Mouse (Mus musculus) inflammation-experienced regulatory T-cells, adult 6 months (primary cell): ENCODE results near the gene Kng1. TPM values are rescaled to one million over a fixed set of nuclear protein-coding genes. Genes with fewer than 3 reads are reported as not detected.
"Not testable (repeated sequence)": the region's sequence is repeated elsewhere in the genome, so short reads cannot be mapped to it uniquely, and the experiment has no call there.

Source experiments
- ATAC-seq: one replicate; pipeline ENCODE4 v1.8.0; 2017
- polyA plus RNA-seq, 3 experiments: library from polyadenylated mRNA; unstranded; fragments of 100-300 nt; shearing (Covaris generic); gene quantifications; one replicate each; pipeline ENCODE4 v1.2.1; 2017

Gene Kng1
- polyA plus RNA-seq, 3 experiments from 2014 or later = not detected

DNA sequence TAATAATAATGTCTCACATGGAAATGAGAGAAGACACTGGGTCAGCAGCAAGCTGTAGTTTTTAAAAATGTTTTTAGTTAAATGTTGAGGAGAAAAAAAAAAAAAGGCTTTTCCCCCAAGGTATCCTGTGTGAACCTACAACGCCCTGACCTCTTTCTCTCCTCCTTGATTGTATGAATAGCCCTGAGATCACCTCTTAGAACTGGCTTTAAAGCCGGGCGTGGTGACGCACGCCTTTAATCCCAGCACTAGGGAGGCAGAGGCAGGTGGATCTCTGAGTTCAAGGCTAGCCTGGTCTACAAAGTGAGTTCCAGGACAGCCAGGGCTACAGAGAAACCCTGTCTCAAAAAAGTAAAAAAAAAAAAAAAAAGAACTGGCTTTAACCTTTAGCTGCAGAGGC, 37.9 kb downstream of the Kng1 start:
- not testable (repeated sequence) for ATAC-seq

- ATAC-seq = not testable (repeated sequence)
Measured at GRCm38 (mm10) chr16:23096886-23097285, 39.2 kb downstream of the Kng1 start.

GRCm38 (mm10) chr16:23097290-23098104, 39.8 kb downstream of the Kng1 start:
- ATAC-seq = not testable (repeated sequence)

DNA sequence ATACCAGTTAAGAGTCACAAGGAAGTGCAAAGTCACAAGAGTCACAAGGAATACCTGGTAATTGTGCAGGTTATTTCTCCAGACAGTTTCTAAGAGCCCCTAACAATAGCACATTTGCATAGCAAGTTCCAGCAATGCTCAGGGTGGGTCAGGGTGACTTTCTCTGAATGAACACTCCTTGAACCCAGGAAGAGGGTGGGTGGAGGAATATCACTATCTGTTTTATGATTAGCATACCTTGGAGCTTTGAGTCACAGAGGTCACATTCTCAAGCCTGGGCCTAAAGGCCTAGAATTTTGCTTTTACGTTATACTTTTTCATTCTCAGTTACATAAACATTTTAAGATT, 40.4 kb downstream of the Kng1 start:
- ATAC-seq = not testable (repeated sequence)

DNA sequence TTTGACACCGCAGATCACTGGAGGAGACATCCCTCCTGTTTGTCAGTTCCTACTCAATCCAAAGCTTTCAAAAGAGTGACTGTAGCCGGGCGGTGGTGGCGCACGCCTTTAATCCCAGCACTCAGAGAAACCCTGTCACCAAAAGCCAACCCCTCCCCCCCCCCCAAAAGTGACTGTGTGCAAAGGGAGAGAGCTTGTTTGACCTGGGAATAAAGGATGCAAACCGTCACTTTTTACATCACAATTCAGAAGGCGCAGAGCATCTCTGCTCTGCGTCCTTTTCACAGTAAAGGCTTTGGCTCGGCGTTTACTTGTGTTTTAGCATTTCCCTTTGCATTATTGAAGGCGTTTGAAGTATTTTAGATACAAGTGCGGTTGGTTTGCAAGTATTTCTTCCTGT, 42.0 kb downstream of the Kng1 start:
- ATAC-seq = no peak

DNA sequence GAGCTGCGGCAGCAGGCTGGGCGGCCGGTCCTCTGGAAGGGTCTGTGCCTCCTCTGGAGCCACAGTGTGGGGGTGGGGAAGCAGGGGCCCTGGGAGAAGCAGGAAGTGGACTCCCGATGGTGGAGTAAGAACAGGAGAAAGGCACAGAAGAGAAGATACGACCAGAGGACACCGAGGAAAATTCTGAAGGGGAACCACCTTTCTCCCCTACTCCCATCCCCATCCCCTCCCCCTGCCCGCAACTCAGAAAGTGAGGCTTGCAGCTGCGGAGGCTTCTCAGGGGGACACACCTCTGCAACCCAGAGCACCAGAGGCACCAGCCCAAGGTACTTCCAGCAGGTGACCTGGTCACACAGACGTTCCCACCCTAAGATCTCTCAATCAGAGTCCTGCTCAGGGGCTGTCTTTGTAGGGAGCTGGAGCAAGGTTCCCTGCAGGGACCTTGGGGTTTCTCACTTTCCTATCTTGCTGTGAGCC, 42.5 kb downstream of the Kng1 start:
- no peak for ATAC-seq

DNA sequence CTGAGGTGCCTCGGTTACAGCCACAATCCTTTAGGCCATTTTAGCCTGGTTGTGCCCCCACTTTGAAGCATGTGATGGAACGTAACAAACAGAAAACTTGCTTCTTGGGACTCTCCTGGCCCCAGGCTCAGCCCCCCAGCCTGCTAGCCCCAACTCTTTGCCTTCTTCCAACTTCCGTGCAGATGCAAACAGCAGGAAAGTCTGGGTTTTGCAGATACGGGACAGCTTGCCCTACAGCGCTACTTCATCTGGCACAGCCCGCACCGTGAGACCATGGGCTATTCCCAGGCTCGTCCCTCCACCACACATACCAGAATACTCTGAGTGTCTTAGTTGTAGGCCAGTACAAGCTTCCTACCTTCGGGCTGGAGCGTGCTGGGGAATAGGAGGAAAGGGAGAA, 42.9 kb downstream of the Kng1 start:
- no peak for ATAC-seq

GRCm38 (mm10) chr16:23102340-23103037, 44.8 kb downstream of the Kng1 start:
- ATAC-seq = peak; percentile 55

DNA sequence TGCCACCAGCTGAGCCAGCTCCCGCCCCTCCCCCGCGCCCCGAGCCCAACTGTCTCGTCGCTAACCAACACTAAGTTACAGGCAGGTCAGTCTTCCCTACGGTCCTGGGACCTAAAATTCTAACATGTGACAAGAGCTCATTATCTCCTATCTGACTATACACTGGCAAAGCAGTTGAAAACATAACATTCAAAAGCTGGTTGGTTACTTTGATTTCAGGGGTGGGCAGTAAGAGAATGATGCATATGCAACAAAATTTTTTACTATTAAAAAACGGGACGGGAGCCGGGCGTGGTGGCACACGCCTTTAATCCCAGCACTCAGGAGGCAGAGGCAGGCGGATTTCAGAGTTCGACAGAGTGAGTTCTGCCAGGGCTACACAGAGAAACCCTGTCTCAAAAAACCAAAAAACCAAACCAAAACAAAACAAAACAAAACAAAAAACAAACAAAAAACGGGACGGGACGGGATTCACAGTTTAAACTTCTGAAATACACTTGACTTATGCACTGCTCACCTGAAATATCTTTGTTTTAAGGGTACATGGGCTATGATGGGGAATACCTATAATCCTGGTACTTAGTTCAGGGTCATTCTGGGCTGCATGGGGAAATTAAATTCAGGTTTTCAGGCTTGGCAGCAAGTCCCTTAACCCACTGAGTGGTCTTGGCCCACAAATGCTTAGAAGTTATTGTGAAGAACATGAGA, 45.5 kb downstream of the Kng1 start:
- ATAC-seq = no peak

- no peak for ATAC-seq
Measured at GRCm38 (mm10) chr16:23103841-23104240, 46.2 kb downstream of the Kng1 start.

DNA sequence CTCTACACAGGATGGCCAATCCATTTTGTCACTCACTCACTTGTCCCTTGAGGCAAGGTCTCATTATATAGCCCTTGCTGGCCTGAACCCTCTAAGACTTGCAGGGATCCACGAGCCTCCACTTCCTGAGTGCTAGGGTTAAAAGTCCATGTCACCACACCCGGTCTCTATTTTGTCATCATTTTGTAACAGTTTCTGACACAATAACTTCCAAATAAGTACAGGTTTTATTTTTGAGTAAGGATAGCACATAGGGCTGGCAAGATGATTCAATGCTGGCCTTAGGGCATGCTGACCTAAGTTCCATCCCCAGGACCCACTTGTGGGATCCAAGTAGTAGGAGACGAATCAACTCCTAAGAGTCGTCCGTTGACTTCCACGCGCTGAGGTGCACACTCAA, 48.5 kb downstream of the Kng1 start:
- ATAC-seq = no peak

DNA sequence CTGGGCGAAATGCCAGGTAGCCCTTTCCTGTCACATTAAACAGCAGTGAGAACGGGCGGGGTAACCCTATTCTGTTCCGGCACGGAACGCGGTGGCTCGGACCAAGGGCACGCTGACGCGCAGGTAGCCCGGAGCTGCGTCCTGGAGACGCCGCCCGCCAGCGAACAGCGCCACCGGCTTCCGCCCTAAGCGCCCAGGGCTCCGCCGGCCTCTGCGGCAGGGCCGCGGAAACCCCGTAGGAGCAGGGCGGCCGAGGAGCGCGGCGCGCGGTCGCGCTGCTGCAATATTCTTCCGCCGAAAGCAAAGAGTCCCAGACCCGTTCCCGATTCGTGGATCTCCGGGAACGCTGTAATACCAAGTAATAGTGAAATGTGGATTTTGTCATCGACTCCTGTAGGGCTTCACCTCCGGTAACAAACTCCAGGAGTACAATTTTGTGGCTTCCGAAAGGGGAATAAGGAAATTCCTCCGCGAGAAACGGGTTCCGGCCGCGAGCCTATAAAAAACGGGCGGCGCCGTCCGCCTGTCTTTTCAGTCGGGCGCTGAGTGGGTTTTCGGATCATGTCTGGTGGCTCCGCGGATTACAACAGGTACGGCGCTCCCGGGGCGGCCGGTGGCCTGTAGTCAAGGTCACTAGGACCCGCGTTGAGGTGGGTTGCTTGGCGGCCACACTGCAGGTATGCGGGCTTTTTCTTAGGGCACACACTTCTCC, 49.7 kb downstream of the Kng1 start, which contains the start of gene Eif4a2:
Eif4a2 (plus strand) TSS at position 214 of the 712 bp plus-strand sequence.
- ATAC-seq = peak; percentile 62

DNA sequence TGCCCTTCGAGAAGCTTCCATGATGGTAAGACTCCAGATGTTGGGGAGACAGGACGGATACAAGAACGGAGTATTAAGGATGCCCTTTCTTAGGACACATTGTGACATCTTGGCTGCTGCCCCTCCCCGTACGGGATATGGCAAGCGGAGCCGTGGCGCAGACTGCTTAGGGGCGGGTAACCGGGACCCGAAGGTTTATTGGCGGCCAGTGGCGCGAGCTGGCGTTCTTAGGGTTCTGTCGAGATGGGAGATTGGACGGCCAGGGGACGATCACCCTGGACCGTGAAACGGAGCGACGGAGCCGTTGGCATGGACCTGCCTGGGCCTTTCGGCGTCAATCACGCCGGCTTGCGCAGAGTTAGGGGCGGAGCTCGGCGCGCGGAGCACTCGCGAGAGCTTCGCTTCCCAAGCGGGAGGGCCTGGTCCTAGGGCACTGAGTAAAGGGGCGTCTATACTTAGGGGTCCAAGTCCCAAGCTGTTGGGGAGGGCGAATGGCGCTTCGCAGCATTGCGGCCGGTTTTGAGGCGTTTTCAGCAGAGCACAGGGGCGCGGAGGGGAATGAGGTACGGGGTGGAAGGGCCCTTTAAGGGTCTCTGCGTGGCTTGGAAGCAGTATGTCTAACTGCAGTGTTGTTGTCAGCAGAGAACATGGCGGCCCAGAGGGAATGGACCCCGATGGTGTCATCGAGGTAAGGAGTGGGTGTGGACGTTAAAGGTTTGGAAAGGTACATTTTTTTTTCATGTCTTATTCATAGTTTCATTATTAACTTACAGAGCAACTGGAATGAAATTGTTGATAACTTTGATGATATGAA, 50.5 kb downstream of the Kng1 start:
- peak; percentile 61 for ATAC-seq

GRCm38 (mm10) chr16:23108943-23109342, 51.3 kb downstream of the Kng1 start:
- ATAC-seq = no peak

DNA sequence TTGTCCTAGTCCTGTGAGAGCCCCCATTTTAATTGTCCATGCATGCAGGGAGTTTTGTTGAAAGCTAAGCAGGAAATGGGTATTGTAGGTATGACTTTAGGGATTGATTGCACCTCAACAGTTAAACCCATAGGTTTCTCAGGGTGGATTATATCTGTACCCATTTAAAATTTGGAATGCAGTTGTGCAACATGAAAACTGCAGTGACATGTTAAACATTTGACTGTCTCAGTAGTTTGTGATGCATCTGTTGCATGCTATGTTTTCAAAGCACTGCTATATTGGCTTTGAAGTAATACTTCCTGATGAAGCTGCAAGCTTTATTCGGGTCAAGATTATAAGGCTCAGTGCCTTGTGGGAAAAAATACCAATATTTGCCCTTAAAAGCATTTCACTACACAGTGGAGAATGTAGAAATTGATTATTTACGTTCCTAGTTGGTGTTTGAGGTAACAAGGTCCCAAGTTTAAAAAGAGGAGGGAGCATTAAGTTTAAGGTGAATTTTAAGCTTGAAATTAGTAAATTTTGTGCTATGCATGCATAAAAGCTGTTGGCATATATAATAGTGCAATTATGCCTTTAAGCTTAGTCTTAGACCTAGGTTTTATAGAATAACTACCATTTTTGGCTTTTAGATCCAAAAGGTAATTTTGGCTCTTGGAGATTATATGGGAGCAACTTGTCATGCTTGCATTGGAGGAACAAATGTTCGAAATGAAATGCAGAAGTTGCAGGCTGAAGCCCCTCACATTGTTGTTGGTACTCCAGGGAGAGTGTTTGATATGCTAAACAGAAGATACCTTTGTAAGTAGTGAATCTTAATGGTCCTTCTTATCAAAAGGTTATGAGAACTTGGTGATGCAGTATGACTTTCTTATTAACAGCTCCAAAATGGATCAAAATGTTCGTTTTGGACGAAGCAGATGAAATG, 52.0 kb downstream of the Kng1 start:
- ATAC-seq = no peak

DNA sequence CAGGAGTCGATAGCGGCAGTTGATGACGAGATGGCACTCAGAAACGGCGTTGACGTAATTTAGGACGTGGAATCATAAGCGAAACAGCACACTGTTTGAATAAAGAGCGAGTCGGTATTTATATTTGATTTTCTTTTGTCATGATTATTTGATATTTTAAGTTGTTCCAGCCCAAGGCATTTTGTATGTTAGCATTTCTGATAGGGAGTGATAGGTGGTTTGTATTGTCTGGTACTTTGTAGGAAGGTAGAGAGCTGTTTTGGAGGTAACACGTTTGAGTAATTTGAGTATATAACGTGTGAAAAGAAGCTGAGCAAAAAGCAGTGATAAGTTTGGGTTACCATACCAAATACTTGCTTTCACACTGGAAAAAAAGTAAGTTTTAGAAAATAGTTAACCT, 54.7 kb downstream of the Kng1 start:
- no peak for ATAC-seq

- no peak for ATAC-seq
Measured at GRCm38 (mm10) chr16:23112861-23113435, 55.3 kb downstream of the Kng1 start.

- no peak for ATAC-seq
Measured at GRCm38 (mm10) chr16:23113903-23114302, 56.2 kb downstream of the Kng1 start.

DNA sequence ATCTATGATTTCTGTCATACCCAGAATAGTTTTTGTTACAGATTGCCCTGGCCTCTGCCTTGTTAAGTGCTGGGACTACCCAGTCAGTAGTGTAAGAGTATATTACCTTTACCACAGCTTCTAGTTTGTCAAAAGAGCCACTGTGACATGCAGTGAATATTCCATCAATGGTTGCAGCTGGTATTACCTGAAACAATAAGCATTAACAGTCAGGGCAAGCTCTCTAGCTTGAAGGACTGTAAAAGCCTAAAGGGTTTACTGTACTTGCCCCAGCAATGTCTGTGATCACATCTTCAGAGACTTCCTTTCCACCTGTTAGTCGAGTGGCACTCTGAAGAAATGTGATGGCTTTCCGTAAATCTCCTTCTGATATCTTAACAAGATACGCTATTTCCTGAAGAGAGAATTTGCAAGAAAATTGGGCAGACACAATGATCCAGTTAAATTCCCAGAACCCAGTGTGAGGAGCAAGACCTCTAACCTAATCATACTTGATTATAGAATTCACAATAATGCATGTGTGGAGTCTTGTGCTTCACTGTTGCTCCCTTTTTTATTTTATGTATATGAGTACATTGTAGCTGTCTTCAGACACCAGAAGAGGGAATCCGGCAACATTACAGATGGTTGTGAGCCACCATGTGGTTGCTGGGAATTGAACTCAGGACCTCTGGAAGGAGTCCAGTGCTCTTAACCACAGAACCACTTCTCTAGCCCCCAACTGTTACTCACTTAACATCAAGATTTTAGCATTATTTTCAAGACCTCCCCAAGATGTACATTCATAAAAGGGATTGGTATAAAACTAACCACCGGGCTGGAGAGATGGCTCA, 56.9 kb downstream of the Kng1 start:
- ATAC-seq = no peak
